Mouse (Mus musculus): ENCODE results near the gene Prkcq. TPM values are rescaled to one million over a fixed set of nuclear protein-coding genes. Genes with fewer than 3 reads are reported as not detected.
A peak's percentile ranks its signal among the peaks of the same experiment; 100 is the strongest.

Gene Prkcq
- polyA plus RNA-seq, 1 experiment from 2014 or later = 0.88 TPM

GRCm38 (mm10) chr2:11329407-11330224 is 157.7 kb downstream of the Prkcq start:
- no peaks in the 10 kb centered on the region for H3K36me3 ChIP-seq (ENCODE audit: control insufficient read depth, insufficient read depth, low read length)
- H3K4me3 ChIP-seq (ENCODE audit: control insufficient read depth in 1 of 2, insufficient read depth in 1 of 2, low read depth in 1 of 2, low read length in 2 of 2) = no peak overlapping the region
- no peak for ATAC-seq (ENCODE audit: insufficient number of reproducible peaks, insufficient read depth, low FRiP score, low read depth)
- H3K4me2 ChIP-seq (ENCODE audit: low read length) = no peak overlapping the region
- H3K27me3 ChIP-seq (ENCODE audit: control insufficient read depth, insufficient read depth, low read length) = no peaks in the 10 kb centered on the region
- H3K27ac ChIP-seq (replicated peaks in 1 of 2; ENCODE audit: control insufficient read depth in 1 of 2, insufficient read depth in 1 of 2, low read depth in 2 of 2, low read length in 2 of 2) = no peak overlapping the region
- H3K4me1 ChIP-seq (ENCODE audit: control insufficient read depth in 2 of 2, insufficient read depth in 2 of 2, low read length in 2 of 2) = no peaks in the 10 kb centered on the region
- no peak overlapping the region for H3K9ac ChIP-seq (ENCODE audit: low read length)
- H3K9me3 ChIP-seq (ENCODE audit: control insufficient read depth, low read length) = no peaks in the 10 kb centered on the region
- WGBS = 23% methylated on average over 10 of the region's 10 CpGs

GRCm38 (mm10) chr2:11331528-11332446 is 159.9 kb downstream of the Prkcq start:
- Histone ChIP-seq H3K27me3 (ENCODE audit: control insufficient read depth, insufficient read depth, low read length) (no peaks in the 10 kb centered on the region), H3K4me1 (ENCODE audit: control insufficient read depth in 2 of 2, insufficient read depth in 2 of 2, low read length in 2 of 2) (peaks cover 2 to 10% of the 10 kb centered on the region in 2 experiments; a peak in 3 of 4 replicates), H3K27ac (replicated peaks in 1 of 2; ENCODE audit: control insufficient read depth in 1 of 2, insufficient read depth in 1 of 2, low read depth in 2 of 2, low read length in 2 of 2) (no peak overlapping the region), H3K4me3 (ENCODE audit: control insufficient read depth in 1 of 2, insufficient read depth in 1 of 2, low read depth in 1 of 2, low read length in 2 of 2) (no peak overlapping the region), H3K9ac (ENCODE audit: low read length) (no peak overlapping the region), H3K9me3 (ENCODE audit: control insufficient read depth, low read length) (no peaks in the 10 kb centered on the region), H3K4me2 (ENCODE audit: low read length) (no peak overlapping the region), H3K36me3 (ENCODE audit: control insufficient read depth, insufficient read depth, low read length) (no peaks in the 10 kb centered on the region)
- peak; percentile 43; the same call in 1 of the 2 replicates for ATAC-seq (ENCODE audit: insufficient number of reproducible peaks, insufficient read depth, low FRiP score, low read depth)
- WGBS = 24% methylated on average over 11 of the region's 11 CpGs

GRCm38 (mm10) chr2:11332469-11332868 is 160.6 kb downstream of the Prkcq start:
- H3K4me2 ChIP-seq (ENCODE audit: low read length) = no peak overlapping the region
- ATAC-seq (ENCODE audit: insufficient number of reproducible peaks, insufficient read depth, low FRiP score, low read depth) = no peak
- WGBS = 60% methylated on average over 4 of the region's 4 CpGs
- H3K4me1 ChIP-seq (ENCODE audit: control insufficient read depth in 2 of 2, insufficient read depth in 2 of 2, low read length in 2 of 2) = peaks cover 2 to 10% of the 10 kb centered on the region in 2 experiments; a peak in 3 of 4 replicates
- no peak overlapping the region for H3K27ac ChIP-seq (replicated peaks in 1 of 2; ENCODE audit: control insufficient read depth in 1 of 2, insufficient read depth in 1 of 2, low read depth in 2 of 2, low read length in 2 of 2)
- no peaks in the 10 kb centered on the region for H3K9me3 ChIP-seq (ENCODE audit: control insufficient read depth, low read length)
- H3K4me3 ChIP-seq (ENCODE audit: control insufficient read depth in 1 of 2, insufficient read depth in 1 of 2, low read depth in 1 of 2, low read length in 2 of 2) = no peak overlapping the region
- no peaks in the 10 kb centered on the region for H3K36me3 ChIP-seq (ENCODE audit: control insufficient read depth, insufficient read depth, low read length)
- H3K27me3 ChIP-seq (ENCODE audit: control insufficient read depth, insufficient read depth, low read length) = no peaks in the 10 kb centered on the region
- no peak overlapping the region for H3K9ac ChIP-seq (ENCODE audit: low read length)

GRCm38 (mm10) chr2:11333301-11334017 is 161.6 kb downstream of the Prkcq start:
- H3K27ac ChIP-seq (replicated peaks in 1 of 2; ENCODE audit: control insufficient read depth in 1 of 2, insufficient read depth in 1 of 2, low read depth in 2 of 2, low read length in 2 of 2) = no peak overlapping the region
- no peaks in the 10 kb centered on the region for H3K9me3 ChIP-seq (ENCODE audit: control insufficient read depth, low read length)
- ATAC-seq (ENCODE audit: insufficient number of reproducible peaks, insufficient read depth, low FRiP score, low read depth) = no peak
- no peaks in the 10 kb centered on the region for H3K27me3 ChIP-seq (ENCODE audit: control insufficient read depth, insufficient read depth, low read length)
- H3K4me2 ChIP-seq (ENCODE audit: low read length) = no peak overlapping the region
- no peaks in the 10 kb centered on the region for H3K36me3 ChIP-seq (ENCODE audit: control insufficient read depth, insufficient read depth, low read length)
- no peak overlapping the region for H3K9ac ChIP-seq (ENCODE audit: low read length)
- peaks cover 2 to 10% of the 10 kb centered on the region in 2 experiments; a peak in 3 of 4 replicates for H3K4me1 ChIP-seq (ENCODE audit: control insufficient read depth in 2 of 2, insufficient read depth in 2 of 2, low read length in 2 of 2)
- no peak overlapping the region for H3K4me3 ChIP-seq (ENCODE audit: control insufficient read depth in 1 of 2, insufficient read depth in 1 of 2, low read depth in 1 of 2, low read length in 2 of 2)
- 60% methylated on average over 14 of the region's 14 CpGs for WGBS

GRCm38 (mm10) chr2:11336320-11336719 is 164.4 kb downstream of the Prkcq start:
- ATAC-seq (ENCODE audit: insufficient number of reproducible peaks, insufficient read depth, low FRiP score, low read depth) = peak; percentile 64; the same call in 1 of the 2 replicates
- H3K27me3 ChIP-seq (ENCODE audit: control insufficient read depth, insufficient read depth, low read length) = no peaks in the 10 kb centered on the region
- H3K4me3 ChIP-seq (ENCODE audit: control insufficient read depth in 1 of 2, insufficient read depth in 1 of 2, low read depth in 1 of 2, low read length in 2 of 2) = 0 out of 4 replicates have a peak overlapping the region, but pooled peaks of 1 of the 2 experiments have one; percentile 6
- peak overlapping the region; percentile 49 for H3K9ac ChIP-seq (ENCODE audit: low read length)
- no peaks in the 10 kb centered on the region for H3K36me3 ChIP-seq (ENCODE audit: control insufficient read depth, insufficient read depth, low read length)
- H3K4me2 ChIP-seq (ENCODE audit: low read length) = peak overlapping the region; percentile 54
- WGBS = 3% methylated on average over 8 of the region's 8 CpGs
- 0 out of 4 replicates have a peak overlapping the region, but pooled peaks of 1 of the 2 experiments have one; percentile 19 for H3K27ac ChIP-seq (replicated peaks in 1 of 2; ENCODE audit: control insufficient read depth in 1 of 2, insufficient read depth in 1 of 2, low read depth in 2 of 2, low read length in 2 of 2)
- peaks cover 4 to 10% of the 10 kb centered on the region in 2 experiments; a peak in 3 of 4 replicates for H3K4me1 ChIP-seq (ENCODE audit: control insufficient read depth in 2 of 2, insufficient read depth in 2 of 2, low read length in 2 of 2)
- H3K9me3 ChIP-seq (ENCODE audit: control insufficient read depth, low read length) = no peaks in the 10 kb centered on the region

GRCm38 (mm10) chr2:11338931-11339839 is 167.3 kb downstream of the Prkcq start:
- WGBS = 66% methylated on average over 14 of the region's 14 CpGs
- ATAC-seq (ENCODE audit: insufficient number of reproducible peaks, insufficient read depth, low FRiP score, low read depth) = 0 out of 2 replicates have a peak, but pooled peaks have one; percentile 47
- H3K4me1 ChIP-seq (ENCODE audit: control insufficient read depth in 2 of 2, insufficient read depth in 2 of 2, low read length in 2 of 2) = peaks cover 4 to 10% of the 10 kb centered on the region in 2 experiments; a peak in 3 of 4 replicates
- no peak overlapping the region for H3K4me2 ChIP-seq (ENCODE audit: low read length)
- no peaks in the 10 kb centered on the region for H3K36me3 ChIP-seq (ENCODE audit: control insufficient read depth, insufficient read depth, low read length)
- H3K27ac ChIP-seq (replicated peaks in 1 of 2; ENCODE audit: control insufficient read depth in 1 of 2, insufficient read depth in 1 of 2, low read depth in 2 of 2, low read length in 2 of 2) = 0 out of 4 replicates have a peak overlapping the region, but pooled peaks of 1 of the 2 experiments have one; percentile 10
- no peak overlapping the region for H3K4me3 ChIP-seq (ENCODE audit: control insufficient read depth in 1 of 2, insufficient read depth in 1 of 2, low read depth in 1 of 2, low read length in 2 of 2)
- no peaks in the 10 kb centered on the region for H3K9me3 ChIP-seq (ENCODE audit: control insufficient read depth, low read length)
- no peak overlapping the region for H3K9ac ChIP-seq (ENCODE audit: low read length)
- H3K27me3 ChIP-seq (ENCODE audit: control insufficient read depth, insufficient read depth, low read length) = no peaks in the 10 kb centered on the region

Measured in heart, embryonic 14.5 days (tissue).